Mouse (Mus musculus): ENCODE results near the gene Pcgf3.
A peak's percentile ranks its signal among the peaks of the same experiment; 100 is the strongest.

The Pcgf3 gene

DNA sequence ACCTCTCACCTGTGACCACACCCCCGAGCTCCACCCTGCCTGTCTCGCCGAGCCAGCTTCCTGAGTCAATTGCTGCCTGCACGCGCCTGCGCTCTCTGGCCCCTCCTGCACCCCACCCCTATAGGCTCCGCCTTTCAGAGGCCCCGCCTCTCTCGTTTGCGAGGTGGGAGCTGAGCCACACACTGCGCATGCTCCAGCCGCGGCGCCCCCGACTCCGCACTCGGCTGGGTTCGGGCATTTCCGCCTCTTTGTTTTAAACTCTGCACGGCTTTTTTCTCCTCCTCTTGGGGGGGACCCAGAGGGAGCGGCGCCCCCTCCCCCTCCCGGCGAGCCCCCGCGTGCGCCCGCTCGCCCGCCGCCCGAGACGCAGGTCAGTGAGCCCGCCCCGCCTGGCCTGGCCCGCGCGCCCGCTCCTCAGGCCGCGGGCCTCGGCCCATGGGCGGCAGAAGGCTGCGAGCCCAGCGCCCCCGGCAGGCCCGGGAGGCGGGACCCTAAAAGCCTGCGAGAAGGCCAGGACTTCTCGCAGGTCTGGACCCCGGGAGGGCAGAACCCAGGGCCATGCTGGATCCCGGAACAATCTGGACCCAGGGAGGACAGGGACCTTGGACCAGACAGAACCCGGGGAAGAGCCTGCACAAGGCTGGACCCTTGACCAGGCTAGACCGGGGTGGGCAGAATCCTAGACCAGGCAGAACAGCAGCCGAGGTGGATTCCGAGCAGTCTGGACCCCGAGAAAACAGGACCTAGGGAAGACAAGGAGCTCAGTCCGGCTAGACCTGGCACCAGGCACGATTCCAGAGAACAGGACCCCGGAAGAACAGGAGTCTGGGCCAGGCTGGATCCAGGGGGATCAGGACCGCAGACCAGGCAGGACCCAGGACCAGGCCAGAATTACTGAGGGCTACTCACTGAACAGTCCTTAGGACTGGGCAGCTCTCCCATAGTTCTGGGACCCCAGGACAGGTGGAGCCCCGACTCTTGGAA is at the start of gene Pcgf3:
Gene Pcgf3, plus strand, starts transcription at position 151 of the 984 bp plus-strand sequence.
- DNase-seq (ENCODE audit: low spot score) = peak; percentile 95

DNA sequence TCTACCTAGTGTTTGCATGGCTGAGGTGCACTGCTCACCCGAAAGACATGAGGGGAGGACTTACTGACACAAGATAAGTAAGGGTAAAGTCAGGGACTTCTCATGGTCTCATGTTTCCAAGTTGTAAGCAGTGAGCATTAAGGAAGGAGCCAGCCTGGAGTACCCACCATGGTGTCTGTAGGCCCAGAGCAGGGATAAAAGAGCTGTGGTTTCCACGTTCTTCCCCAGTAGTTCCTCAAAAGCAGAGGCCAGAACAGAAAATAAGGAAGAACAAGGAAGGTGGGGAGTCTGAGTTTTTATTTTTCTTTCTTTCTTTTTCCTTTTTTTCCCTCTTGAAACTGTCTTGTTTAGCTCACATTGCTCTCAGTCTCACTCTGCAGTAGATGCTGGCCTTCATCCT is 46.3 kb upstream of the Pcgf3 start:
- DNase-seq (ENCODE audit: low spot score) = no peak

DNA sequence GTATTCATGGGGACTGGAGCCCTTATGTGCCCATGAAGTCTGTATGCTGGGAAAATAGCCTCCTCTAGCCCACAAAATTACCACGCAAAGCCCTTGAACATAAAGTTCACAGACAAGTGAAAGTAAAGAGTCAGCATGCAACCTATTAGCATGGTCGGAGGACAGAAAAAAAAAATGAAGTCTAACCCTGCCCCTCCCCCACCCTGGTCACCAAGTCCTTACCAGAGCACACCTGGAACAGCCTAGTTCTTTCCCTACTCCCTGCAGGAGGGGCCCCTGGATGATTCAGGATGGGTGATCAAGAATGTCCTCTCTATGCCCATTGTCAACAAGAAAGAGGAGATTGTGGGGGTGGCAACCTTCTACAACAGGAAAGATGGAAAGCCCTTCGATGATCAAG is 38.3 kb upstream of the Pcgf3 start:
- DNase-seq (ENCODE audit: low spot score) = no peak

DNA sequence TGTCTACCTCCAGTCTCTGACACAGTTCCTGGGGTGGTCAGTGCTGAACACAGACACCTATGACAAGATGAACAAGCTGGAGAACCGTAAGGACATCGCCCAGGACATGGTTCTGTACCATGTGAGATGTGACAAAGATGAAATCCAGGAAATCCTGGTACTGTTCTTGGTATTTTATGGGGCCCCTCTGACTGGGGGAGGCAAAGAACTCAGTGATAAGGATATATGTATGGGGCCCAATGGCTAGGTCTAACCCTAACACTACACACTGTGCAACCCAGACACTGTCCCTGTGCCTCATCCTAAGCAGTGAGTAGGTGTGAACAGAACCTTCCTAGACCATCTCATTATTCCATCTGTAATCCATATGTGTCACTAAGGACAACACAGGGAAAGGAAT is 37.6 kb upstream of the Pcgf3 start:
- no peak for DNase-seq (ENCODE audit: low spot score)

DNA sequence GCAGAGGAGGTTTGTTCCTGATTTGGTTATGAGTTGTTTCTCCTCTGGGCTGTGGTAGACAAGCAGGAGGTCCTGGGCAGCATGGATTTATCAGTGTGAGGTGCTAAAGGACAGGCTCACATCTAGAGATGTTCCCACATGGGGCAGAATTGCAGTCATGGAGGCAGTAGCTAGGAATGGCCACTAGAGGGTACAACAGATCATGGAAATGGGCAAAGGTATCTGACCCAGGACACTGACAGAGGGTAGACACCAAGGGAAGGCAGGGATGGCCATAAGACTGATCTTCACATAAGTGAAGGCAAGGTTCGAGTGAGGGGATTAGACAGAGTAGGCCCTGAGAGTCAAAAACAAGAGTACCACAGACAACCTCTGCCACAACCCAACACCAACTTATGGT is 33.8 kb upstream of the Pcgf3 start:
- DNase-seq (ENCODE audit: low spot score) = peak; percentile 37

DNA sequence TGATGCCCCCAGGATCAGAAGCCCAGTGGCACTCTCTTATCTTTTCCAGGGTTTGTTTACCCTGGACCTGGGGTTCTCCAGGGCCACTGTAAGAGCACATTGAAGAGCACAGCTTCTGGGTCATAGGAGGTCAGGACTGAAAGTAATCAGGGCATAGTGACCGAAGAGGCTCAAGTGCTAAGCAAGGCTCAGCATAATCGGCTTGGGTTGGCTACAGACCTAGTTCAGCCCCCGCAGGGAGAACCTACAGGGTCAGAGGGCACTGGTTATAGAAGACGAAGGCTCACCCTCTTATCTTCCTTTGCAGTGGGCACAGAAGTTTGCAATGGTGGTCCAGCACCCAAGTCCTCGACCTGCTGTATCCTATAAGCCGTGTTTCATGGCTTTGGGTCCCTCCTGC is 29.8 kb upstream of the Pcgf3 start:
- no peak for DNase-seq (ENCODE audit: low spot score)

DNA sequence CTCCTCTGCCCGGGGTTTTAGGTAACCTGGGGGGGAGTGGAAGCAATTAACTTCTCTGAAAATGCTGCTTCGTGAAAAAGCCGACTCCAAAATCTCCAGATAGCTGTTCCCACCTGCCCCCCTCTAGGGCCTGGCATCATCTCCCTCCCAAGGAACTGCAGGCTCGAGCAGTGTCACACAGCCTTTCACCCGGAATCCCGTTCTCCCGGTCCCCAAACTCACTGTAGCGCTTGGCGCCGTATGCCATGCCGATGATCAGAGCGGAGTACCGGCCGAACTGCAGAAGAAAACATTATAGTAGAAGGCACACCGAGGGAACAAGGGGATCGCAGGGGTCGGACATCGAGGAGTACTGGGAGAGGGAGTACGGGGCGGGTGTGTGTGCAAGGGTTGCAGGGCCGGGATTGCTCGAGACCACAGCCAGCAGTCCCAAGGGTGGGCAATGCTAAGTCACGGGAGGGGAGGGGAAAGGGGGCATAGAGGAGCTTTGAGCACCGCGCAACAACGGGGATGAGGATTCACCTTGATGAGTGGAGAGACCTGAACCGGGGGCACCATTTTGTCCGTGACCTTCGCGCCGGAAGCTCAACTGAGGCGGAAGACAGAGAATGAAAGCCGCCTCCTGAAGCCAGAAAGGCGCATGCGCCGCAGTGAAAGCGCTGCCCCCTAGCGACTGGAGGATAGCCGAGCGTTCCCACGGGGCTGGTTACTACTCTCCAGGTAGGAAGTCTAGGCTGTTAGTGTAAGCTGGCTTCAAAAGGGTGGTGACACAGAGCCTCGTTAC is 27.0 kb upstream of the Pcgf3 start, which contains the start of gene Atp5k:
Gene Atp5k, minus strand, starts transcription at position 645 of the 784 bp plus-strand sequence.
- DNase-seq (ENCODE audit: low spot score) = peak; percentile 91

DNA sequence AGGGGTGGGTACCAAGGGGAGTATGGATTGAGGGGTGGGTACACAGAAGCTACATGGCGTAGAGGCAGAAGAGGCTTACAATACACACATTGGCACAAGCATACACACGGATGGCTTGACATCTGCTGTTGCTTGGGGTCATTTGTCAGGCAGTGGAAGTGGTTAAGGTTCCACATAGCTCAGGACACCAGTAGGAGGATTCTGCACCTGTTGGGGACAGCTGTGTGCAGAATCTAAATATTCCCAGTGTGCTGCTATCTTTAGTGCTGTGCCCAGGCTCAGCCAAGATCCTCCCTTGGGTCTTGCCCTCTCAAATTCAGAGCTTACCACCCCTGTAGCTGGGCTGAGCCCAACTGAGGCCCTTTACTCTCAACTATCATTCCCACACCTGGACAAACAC is 24.9 kb upstream of the Pcgf3 start:
- no peak for DNase-seq (ENCODE audit: low spot score)

DNA sequence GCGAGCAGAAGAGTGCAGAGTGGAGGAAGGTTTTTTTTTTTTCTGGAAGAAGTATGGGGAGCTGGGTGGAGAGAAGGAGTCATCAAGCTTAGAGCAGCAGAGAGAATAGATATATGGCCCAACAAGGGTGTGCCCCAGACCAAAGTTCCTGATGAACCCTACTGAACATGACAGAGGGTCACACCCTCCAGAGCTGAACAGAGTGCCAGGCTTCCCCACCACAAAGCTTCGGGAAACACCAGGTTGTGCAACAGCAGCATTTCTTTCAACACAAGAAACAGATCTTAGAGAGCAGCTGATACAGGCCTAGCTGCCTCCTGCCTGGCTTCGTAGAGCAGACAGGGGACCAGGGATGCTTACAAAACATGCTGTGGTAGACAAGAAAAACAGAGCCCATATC is 14.1 kb upstream of the Pcgf3 start:
- DNase-seq (ENCODE audit: low spot score) = no peak

DNA sequence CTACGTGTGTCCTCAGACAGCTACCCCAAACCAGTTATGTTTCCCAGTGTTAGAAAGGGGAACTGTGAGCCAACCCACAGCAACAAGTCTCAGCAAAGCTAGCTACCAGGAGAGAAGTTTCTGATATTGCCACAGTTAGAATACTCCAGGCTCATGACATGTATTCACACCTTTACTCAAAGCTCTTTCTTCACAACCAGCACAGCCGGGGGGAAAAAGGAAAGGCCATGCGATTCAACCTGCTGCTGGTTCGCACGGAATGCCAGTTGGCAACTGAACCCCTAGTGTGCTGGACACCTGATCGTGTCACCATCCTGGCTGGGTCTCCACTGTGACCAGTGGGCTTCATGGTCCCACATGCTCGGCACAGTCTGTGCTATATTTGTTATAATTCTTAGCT is 13.2 kb upstream of the Pcgf3 start:
- DNase-seq (ENCODE audit: low spot score) = no peak

DNA sequence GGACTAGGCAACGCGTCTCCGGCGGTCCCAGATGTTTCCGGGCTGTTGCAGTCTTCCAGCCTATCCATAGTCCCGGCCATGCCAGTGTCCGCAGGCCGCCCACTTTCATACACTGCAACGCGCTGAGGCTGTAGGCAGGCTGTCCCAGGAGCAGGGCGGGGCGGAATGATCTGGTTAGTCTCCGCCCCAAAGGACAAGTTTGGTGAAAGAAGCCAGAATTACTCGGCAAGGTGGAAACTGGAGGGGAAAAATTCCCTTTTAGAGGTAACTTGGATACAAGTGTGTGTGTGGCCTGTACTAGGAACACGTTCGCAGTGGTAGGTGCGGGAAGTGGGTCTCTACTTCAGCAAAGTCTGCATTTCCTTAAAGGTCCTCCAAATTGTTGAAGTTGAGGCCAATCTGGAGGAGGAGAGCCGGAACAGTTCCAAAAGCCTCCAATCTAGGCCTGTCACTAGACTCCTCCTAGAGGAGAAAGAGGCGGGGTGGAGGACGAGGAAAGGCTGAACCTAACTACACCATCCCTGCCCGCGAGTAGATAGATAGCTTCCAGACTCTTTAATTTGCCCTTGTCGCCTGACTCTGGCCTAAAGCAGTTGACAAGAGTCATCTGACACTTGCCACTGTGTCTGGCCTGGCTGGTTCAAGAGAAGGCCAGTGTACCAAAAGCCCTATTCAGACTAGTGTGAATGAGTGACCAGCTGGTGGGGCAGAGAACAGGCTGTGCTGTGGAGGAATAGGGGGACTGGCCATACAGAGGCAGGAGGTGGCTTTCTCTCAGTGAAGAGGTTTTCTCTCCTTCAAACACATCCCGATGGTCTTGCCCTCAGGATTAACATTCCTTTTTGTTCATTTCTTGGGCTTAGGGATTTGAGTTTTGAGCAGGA is 12.0 kb upstream of the Pcgf3 start, which contains the start of gene Mfsd7a:
Gene Mfsd7a, minus strand, starts transcription at position 107 of the 884 bp plus-strand sequence.
- DNase-seq (ENCODE audit: low spot score) = peak; percentile 53

DNA sequence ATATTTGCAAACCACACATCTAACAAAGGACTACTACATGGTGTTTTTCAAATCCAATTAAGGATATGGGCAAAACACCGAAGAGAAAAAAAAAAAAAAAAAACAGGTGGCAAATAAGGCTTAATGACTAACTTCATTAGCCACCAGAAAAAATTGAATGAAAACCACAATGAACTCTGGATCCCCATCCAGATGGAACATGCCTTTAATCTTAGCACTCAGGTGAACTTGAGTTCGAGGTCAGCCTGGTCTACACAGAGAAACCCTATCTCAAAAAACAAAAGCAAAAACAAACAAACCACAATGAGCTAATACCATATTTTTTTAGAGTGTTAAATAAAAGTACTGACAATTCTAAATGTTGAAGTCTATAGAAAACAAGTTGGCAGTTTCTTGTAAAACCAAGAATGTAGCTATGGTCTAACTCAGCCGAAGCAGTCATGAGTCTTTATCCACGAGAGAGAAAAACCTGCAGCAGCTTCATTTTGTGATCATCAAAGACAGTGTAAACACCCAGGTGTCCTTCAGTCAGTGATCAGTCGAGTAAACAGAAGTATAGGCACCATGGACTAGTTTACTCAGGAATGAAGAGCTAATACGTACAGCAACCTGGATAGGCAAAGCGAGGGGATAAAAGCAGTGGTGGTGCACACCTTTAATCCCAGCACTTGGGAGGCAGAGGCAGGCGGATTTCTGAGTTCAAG is 10.0 kb upstream of the Pcgf3 start:
- DNase-seq (ENCODE audit: low spot score) = no peak

DNA sequence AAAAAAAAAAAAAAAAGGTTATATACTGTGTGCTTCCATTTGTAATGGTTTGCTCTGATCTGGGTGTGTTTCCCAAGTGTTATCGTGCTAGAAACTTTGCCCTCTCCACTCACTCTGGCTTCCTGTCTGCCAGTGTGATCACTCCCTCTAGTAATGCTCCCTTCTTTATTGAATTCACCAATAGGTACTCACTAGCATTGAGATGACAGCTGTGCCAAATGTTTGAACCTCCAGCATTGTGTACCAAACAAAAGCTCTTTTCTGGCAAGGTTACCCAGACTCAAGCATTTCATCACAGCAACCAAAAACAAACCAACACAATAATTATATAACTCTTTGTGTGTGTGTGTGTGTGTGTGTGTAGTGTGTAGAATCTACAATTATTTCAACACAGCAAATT is 9.4 kb upstream of the Pcgf3 start:
- no peak for DNase-seq (ENCODE audit: low spot score)

DNA sequence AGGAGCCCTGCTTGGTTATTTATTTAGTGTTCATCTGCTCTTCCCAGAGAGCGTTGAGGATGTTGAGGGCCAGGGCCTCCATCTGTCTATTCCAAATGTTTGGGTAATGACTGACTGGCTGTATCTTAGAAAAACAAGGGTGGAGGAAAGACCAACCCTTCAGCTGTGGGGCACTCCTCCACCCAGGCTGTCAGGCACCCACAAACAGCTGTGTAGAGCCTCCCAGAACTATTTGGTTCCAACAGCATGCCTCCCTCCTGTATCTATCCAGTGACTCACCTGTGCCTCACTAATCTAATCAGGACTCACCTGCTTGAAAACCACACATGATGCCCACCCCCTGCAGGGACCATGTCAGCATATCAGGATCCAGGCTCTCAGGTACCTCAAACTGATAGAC is 8.6 kb upstream of the Pcgf3 start:
- no peak for DNase-seq (ENCODE audit: low spot score)

DNA sequence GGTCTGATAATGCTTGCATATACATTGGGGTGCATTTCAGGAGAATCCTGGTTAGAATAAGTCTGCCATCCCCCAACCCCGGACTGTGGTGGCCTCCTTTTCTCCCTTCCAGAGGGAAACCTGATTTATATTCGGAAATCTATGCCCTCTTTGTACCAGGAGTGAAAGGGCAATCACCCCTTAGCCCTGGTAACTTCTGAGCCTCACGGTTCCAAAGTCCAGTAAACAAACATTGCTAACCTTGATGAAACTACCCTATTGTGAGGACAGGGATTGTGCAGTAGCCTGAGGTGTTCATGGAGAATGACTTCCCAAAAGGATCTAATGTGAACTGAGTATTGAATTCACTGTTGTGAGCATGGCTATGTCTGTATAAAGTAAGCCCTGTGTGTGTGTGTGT is 6.9 kb upstream of the Pcgf3 start:
- DNase-seq (ENCODE audit: low spot score) = no peak

DNA sequence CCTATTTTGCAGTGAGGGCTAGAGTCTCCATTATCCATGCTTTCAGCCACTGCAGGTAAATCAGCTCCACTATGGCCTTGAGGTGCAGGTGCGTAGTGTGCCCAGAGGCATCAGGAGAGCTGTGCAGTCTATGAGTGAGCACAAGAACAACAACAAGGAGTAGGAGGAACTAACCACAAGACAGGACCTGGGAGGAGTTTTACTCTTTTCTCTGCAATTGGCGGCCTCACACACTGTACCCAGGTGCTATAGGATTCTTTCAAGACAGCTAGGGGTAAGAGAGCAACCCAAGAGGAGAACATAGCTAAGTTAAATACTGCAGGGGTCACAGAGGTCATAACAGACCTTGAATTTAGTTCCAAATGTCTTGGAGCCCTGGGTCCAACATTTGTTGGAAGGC is 2.3 kb upstream of the Pcgf3 start:
- DNase-seq (ENCODE audit: low spot score) = no peak

DNA sequence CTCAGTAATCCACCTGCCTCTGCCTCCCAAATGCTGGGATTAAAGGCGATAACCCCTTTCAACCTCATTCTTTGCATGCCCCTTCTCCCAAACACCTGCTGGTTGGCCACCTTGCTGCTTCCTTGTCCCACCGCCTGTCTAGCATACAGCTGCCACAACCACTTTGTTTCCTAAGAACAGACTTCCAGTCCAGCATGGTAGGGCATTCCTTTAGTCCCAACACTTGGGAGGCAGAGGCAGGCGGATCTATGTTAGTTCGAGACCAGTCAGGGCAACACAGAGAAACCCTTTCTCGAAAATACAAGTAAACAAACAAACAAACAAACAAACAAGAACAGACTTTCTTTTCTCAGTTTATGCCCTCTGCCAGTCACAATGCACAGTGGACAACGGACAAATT is 571 bp upstream of the Pcgf3 start:
- DNase-seq (ENCODE audit: low spot score) = no peak

DNA sequence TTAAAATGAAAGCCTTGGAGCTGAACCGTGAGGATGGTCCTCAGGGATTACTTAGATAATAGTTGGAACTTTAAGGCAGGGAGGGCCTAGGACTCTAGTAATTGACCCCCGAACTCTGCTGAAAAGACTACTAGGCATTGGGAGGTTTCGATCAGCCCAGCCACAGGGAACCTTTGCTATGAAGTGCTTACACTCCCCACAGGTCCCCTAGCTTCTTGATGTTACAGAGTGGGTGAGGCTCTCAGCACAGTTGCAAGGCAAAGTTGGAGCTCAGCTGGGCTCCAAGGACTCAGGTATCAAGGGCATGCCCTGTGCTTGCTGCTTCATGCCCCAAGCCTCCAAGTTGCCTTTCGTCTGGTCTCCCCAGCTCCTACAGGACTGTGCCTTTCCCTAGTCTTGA is 1.4 kb downstream of the Pcgf3 start:
- DNase-seq (ENCODE audit: low spot score) = no peak

DNA sequence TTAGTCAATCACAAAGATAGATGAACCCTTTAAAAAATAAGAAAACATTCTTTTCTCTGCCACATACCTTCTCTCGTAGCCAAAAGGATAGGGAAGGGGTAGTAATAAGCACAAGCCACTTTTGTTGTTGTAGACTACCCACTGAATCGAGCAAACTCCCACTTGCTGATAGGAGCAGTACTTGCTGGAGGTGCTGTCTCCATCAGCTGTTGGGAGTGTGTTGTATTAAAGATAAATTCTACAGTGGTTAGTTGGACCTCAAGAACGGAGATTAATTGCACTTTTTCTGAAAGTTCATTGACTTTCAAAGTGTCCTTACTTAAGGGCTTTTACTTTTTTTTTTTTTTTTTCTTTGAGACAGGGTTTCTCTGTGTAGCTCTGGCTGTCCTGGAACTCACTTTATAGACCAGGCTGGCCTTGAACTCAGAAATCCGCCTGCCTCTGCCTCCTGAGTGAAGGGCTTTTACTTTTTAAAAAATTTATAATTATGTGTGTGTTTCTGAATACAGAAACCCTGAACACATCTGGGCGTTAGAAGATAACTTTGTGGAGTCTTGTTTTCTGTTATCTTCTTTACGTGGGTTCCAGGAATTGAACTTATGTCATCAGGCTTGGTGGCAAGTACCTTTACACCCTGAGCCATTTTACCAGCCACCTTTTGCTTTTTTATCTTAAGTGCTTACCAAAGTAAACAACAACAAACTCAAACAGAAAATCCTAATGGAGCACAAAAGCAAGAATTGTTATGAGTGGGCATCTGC is 4.3 kb downstream of the Pcgf3 start:
- no peak for DNase-seq (ENCODE audit: low spot score)

DNA sequence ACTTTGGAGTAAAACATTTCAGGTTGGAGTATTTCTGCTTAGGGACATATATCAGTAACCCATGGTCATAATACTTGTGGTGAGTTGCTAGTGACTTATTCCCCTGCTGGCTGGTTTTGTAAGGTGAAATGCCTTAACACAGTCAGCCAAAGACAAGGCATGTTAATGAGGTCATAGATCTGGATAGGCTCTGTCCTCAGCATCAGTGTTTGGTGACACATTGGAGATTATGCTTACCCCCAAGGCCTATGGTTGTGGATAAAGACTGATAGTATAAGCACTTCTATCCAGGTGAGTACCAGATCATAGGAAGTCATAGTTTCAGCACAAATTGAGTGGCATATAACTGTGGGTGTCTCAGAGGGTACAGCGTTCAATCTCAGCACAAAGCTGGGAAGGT is 5.6 kb downstream of the Pcgf3 start:
- no peak for DNase-seq (ENCODE audit: low spot score)

DNA sequence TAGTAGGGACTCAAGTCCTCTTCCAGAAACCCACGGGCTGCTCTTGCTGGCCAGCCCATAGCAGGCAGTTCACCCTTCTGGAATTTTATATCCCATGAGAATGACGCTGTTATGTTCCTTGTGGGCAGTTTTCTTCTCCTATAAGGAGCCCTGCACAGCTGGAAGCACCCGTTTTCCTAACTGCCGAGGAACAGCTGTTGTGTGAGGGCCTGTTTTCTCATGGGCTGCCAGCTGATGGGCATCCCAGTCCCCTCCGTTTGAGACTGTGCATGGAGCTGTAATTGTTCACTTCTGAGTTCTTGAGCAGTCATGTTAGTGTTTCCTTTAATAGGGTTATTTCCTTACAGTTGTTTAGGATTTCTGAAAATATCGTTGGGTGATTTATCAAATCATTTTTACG is 8.6 kb downstream of the Pcgf3 start:
- DNase-seq (ENCODE audit: low spot score) = no peak

Data from ovary, postnatal 14 days (tissue).